Mouse (Mus musculus) layer of hippocampus, adult 9-11 months (tissue): ENCODE measurements around the gene Eya2.
"Not testable (repeated sequence)": the region's sequence is repeated elsewhere in the genome, so short reads cannot be mapped to it uniquely, and the experiment has no call there.

Source experiments
- DNase-seq: peaks from one replicate; pipeline ENCODE4 v3.0.0; 2022

Eya2 gene

DNA sequence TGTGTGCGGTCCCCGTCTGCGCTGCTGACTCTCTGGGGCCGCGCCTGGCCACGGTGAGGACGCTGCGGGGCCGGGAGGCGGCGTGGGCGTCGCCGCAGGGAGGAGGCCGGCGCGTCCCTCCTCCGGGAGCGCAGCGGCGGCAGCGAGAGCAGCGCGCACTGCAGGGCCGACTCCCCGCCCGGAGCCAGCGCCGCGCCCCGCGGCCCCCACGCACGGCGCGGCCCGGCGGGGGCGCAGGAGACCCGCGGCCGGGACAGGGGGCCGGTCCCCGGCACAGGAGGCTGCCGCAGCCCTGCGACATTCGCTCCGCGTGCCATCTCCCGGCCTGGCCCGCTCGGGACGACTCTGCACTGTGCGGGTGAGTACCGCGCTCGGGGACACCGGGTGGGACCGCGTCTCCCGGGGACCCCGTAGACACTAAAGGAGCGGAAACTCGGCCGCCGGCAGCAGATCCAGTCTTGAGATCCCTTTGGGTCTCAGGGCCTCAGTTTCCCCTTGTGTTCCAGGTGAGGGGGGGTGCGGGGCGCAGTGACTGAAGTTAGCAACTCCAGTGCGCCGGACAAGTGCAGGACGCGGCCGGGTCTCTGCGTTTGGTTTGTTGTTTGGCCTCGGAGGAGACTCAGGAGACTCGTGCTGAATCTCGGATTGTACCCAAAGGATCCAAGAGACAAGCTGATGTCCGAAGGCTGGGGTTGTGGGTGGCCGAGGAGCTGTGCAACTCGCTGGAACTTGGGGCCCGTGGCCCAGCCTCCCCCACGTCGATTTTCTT lies at the start of gene Eya2:
TSS of gene Eya2 (plus strand) at position 126 of the 769 bp plus-strand sequence.
- no peak for DNase-seq

DNA sequence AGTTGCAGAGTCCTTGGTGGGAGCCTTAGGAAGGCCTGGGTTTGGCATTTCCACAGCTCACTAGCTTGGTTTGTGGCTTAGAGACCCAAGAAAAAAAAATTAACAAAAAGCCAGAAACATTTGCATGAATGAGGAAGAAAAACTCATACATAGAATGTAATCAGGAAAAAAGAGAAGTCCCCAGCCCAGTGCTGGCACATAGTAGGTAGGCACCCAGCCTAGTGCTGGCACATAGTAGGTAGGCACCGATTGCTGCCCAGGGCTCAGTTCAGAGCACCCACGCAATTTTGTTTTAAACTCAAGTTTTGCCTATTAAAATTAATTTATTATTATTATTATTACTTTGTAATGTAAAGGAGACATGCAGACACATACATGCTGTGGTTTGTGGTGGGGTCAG lies 49.1 kb upstream of the Eya2 start:
- no peak for DNase-seq

DNA sequence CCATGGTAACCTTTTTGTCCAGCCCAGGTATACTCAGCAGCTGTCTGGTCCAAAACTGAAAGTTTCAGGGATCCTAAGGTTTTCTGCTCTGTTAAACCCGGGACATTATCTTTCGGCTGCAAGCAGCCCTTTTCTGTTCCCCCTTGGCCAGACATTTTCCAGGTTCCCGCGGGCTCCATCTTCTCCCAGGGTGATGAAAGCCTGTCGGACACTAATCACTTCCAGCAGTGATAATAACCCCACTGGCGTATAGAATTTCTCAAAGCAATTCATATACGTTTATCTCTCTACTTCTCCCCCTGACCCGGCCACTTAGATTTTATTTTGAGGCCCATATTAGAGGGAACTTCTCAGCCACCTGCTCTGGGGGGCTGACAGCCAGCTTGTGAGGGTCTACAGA lies 48.5 kb upstream of the Eya2 start:
- DNase-seq = no peak

DNA sequence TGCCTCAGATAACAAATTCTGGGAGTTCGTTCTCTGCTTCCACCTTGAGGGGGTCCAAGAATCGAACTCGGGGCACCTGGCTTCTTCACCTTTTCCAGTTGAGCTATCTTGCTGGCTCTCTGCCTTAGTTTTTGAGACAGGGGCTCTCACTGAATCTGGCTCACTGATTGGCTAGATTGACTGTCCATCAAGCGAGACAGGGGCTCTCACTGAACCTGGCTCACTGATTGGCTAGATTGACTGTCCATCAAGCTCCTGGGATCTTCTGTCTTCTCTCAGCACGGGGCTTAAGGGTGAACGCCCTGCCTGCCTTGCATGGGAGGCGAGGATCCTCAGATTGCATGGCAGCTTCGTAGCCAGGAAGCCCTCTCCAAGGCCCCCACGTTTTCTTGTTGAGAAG lies 47.4 kb upstream of the Eya2 start:
- peak; percentile 31 for DNase-seq

DNA sequence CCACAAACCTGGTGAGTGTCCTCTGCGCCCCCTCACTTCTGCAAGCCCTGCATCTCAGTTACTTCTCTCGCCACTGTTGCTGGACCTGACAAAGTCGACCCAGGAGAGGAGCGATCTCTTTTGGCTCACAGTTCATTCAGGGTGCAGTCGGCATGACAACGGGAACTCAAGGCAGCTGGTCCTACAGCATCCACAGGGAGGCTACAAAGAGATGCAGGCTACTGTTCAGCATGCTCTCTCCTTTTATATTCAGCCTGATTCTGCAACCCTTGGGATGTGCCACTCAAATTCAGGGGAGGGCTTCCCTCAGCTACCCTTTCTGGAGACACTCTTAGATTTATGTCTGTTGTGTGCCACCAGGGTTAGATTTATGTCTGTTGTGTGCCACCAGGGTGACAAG lies 46.2 kb upstream of the Eya2 start:
- no peak for DNase-seq

DNA sequence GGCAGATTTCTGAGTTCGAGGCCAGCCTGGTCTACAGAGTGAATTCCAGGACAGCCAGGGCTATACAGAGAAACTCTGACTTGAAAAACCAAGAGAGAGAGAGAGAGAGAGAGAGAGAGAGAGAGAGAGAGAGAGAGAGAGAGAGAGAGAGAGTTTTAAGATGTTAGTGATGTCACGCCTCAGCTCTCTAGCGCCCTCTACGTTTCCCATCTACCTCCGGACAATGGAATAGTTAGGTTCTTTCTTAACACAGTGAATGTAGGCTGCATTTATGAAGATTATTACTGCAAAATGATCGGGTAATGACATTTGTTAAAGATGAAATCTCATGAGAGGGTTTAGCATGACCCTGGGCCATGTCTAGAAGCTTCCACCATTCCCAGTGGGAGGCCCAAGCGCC lies 44.4 kb upstream of the Eya2 start:
- not testable (repeated sequence) for DNase-seq

DNA sequence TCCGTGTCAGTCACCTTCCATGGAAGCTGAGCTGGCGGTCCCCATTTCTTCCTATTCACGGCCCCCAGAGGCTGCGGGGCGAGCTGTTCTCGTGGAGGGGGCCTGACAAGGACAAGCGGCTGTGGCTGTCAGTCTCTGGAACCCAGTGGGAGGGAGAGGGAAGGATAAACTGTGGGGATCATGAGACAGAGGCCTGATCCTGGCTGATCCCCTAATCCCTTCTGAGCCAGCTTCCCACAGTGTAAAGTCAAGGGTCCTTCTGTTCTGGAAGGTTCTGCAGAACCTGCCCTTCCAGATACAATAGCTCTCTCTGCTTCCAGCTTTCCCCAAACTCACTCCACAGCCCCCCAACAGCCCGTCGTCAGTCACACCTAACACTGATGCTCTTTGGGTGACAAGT lies 40.8 kb upstream of the Eya2 start:
- DNase-seq = no peak

DNA sequence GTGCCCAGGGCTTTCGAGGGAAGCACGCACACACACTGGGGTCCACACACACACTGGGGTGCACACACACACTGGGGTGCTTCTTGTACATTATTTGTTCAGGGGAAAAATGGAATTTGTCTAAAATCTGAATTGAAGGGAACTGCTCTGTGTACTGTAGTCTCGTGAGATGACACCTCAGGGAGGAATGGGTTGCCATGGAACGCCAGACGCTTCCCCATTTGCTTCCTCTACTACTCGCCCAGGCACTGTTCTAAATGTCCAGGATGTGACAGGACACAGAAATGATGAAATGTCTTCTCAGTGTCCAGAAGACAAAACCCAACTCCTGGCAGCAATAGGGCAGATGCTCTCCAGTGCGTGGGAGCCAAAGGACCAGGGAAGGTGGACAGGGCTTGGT lies 37.6 kb upstream of the Eya2 start:
- DNase-seq = no peak

DNA sequence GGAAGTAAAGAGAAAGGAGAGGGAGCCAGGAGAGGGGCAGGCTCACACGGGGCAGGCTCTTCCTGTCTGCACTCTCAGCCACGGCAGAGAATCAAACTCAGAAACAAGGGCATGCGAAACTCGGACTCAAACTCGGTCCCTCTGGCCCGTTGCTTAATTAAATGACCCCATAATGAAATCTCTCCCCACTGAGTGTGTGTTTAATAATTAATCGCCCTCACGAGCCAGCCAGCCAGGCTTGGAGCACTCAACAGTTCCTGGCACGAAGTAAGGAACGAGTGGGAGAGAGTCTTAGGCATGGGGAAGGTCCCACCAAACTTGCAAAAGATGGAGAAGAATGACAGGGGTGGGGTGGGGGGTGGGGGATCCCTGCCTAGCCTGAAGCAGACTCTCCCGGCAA lies 35.9 kb upstream of the Eya2 start:
- no peak for DNase-seq

DNA sequence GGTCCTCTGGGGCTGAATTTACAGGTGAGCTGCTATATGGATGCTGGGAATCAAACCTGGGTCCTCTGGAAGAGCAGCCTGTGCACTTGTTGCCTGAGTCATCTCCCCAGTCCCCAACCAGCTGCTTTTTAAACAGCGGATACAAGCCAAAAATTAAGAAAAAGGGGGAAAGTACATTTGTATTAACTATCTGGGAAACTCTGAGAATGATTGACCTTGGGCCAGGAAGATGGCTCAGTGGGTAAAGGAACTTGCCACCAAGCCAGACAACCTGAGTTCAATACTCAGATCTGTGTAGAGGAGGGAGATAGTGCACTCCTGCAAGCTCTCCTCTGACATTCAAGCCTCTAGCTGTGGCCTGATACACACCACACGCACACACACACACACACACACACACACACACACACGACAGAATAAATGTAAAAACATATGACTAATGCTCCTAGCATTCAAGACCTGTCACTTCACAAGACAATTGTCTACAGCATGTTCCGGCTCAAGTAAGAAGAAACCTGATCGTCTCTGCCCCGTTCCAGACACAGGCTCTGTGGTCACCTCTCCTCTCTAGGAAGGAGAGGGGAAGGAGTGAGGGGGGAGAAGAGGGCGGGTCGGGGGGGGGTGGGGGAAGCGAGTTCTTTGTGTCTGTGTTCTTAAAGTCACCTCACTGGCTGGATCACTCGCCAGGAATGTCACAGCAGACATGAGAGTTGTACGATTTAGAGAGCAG lies 35.2 kb upstream of the Eya2 start:
- DNase-seq = no peak

DNA sequence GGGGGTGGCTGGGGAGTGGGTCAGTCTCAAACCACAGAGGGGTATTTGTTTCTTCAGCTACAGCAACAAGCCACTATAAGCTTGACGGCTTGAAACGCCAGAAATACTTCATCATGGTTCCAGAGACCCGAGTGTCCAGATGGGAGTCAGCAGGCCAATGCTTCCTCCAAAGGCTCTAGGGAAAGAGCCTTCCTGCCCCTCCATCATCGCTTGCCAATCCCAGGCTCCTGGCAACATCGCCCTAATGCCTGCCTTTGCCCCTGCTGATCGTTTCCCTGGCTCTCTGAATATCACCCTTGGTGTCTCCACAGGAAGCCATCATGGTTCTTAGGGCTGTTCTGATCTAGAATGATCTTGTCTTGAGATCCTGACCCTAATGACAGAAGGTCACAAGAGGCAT lies 33.0 kb upstream of the Eya2 start:
- no peak for DNase-seq

DNA sequence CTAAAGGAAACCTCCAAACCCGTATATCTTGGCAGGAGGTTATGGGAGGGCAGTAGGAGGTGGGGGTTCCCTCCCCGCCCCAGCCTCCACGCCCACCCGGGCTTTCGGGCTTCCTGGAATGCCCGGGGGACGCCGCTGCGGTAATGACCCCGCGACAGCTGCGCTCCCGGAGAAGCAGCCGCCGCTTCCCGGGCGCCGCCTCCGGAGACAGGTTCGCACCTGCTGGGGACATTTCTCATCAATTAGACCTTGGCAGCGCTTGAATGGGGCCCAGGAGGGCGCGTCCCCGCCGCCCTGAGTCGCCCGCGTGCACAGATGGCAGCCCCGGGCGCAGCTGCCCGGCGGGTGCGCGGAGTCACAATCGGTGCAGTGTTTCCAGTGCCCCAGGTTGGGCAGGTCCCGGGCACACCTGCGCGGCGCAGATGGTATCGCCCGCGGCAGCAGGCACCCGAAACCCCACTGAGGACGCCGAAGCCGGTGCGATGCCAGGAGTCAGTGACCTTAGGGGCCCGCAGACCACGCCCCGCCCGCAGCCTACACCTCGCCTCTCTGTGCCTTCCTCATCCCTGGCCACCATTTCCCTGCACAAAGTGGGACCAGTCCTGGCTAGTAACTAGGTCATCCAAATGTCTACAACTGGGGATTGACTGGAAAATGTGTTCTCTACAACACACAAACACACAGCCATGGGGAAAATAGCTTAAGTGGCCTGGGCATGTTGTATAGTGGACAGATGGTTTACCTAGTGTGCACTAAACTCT lies 31.4 kb upstream of the Eya2 start:
- no peak for DNase-seq

DNA sequence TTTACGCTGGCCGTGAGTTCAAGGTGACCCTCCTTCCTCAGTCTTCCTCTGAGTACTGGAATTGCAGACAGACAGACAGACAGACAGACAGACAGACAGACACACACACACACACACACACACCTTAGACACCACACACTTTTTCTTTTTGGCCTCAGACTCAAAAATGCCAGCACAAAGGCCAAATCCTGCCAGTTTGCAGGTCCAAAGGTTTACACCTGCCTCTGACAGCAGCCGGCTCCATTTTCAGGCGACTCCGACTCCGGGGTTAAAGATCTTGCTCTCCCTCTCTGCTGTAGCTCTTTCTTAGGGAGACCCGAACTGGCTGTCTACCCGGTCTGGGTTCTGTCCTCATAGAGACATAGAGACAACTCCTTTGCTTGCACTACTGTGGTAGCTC lies 30.7 kb upstream of the Eya2 start:
- DNase-seq = no peak

DNA sequence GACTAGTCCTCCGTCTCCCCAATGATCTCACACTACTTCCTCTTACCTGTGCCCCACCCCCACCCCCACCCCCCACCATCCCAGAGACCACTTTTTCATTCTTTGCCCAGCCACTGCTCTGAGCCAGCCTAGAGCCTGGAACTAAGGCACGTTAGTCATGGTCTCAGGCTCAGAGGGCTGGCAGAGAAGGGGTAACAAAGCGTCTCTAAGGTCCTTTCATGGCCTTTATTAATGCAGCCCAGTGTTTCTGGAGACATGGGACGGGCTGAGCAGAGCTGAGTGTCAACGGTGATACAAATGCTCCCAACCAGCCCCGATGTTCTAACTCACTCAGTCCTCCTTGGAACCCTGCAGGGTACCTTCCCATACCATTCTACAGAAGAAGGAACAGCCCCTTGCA lies 30.2 kb upstream of the Eya2 start:
- DNase-seq = no peak

DNA sequence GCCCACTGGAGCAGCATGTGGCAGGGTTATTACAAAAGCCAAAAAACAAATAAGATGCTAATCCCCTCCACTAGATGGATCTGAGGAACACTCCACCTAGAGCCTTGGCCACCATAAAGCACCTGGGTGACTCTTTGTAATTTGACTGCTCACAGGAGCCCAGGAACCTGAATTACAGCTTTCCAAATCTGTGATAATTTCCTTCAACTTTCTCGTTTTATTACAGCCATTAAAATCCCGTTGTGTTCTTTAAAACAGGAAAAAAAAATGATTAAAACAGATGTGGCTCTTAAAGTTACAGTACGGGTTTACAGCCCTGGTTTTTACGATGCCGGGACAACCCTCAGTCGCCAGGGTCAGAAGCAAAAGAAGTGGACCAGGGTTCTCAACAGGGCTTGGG lies 27.9 kb upstream of the Eya2 start:
- no peak for DNase-seq

DNA sequence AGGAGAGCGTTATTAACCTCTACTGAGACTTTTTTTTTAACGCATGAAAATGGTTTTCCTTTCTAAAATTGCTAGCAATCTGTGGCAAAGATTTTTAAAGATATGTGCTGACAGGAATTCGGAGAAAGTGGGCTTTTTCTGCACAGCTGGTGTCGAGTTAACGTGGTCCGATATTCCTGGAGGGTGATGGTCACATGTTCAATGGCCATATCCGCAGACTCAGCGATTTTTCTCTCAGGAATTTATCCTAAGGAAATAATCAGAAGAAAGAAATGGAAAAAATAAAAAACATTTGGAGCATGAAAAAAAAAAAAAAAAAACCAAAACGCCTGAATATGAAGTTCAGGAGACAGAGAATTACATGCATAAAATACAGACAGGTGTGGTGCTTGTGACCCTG lies 27.0 kb upstream of the Eya2 start:
- no peak for DNase-seq

DNA sequence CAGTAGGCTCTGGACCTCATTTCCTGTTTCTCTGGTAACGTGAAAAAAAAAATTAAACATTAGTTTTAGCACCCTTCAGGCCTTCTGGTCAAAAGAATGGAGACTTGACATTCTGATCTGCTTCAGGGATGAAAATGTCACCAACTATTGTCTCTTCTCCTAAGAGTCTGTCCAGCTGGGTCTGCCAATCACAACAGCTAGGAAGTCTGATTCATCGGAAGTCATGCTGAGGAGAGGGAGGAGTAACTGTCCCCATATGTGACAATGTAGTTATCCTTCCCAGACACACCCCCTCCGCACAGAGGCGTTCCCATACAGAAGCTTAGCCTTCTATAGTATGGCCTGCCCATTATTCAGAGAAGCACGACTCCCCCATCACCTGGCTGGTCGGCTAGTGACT lies 25.9 kb upstream of the Eya2 start:
- no peak for DNase-seq

DNA sequence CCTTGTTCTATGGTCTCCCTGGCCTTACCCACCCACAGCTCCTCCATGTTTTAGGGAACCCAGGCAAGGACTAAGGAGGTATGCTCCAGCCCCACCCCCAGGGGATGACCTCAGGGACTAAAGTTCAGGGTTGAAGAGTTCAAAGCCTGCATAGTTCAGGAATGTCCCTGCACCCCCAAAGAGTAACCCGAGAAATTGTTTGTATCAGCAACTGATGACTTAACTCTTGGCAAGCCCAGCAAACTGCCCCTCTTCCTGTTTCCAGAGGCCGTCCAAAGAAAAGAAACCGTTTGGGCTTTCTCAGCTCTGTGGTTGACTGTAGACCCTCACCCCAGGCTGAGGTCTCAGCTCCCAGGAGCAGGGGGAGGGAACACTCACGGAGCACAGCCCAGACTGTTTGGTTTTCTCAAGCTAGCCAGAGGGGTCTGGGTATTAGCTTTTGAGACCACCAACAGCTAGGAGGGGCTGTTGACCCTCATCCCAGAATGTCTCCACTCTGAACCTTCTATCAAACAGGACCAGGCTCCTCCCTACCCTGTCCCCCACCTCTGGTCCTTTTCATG lies 23.5 kb upstream of the Eya2 start:
- DNase-seq = no peak

DNA sequence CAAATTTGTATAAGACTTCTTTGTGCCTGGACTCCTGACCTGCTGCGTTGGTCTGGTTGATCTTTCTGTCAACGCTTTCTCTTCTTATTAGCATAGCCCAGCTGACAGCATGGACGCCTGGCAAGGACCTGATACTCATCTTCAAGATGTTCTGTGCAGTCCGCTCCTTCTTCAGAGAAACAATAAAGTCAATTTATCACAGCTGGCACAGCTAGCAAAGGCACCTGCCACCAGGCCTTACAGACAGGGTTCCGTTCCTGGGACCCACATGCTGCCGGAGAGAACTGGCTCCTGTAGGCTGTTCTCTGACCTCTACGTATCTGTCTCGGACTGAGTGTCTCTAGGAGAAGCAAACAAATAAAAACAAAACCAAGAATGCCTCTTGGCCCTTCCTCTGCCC lies 11.8 kb upstream of the Eya2 start:
- no peak for DNase-seq

DNA sequence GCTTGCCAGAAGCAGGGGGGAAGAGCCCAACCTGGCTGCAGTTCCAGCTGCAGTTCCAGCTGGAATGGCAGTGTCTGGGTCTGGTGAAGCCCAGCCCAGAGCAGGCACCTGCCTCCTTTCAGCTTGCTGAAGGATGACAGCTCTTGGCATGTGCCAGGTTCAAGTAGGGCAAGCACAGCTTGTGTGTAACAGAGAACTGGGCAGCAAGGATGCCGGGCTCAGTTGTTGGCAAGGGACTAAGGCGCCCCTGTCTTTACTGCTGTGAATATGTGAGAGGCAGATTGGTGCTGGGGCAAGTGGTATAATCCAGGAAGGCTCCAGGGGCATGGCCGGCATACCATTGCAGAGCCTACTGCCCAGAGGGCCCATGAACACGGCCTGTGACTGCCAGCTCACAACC lies 11.3 kb upstream of the Eya2 start:
- DNase-seq = no peak

DNA sequence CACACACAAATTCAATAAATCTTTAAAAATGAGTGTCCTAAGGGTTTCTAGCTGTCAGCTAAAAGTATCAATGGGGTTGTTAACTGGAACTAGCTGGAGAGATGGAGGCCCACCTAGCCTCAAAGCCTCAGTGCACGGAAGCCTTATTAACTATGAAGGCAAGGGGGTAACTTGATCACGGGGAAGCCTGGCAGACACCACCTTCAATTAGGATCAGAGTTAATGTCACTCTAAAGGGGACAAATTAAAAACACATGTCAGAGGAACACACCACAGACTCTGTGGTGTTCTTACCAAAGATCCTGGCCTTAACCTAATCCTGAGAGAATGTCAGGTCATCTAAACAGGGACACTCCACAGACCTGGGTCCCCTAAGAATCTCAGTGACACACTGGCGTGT lies 10.3 kb upstream of the Eya2 start:
- no peak for DNase-seq

DNA sequence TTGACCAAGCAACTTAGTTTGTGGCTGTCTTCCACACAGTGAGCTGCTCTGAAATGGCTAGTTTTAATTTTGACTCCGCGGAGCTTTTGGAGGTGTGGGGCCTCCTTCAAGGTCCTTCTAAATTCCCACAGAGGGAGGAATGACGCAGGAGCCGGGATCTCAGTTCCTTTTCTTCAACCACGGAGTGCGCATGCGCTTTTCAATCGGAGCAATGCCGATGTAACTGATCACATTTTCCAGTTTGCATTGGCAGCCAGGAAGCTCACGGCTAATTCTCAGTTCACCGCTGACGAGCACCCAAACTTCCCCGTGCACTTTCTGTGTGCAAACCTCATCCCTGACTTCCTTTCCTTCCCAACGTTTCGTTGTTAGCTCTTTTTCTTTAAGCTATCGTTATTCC lies 4.1 kb upstream of the Eya2 start:
- DNase-seq = no peak

DNA sequence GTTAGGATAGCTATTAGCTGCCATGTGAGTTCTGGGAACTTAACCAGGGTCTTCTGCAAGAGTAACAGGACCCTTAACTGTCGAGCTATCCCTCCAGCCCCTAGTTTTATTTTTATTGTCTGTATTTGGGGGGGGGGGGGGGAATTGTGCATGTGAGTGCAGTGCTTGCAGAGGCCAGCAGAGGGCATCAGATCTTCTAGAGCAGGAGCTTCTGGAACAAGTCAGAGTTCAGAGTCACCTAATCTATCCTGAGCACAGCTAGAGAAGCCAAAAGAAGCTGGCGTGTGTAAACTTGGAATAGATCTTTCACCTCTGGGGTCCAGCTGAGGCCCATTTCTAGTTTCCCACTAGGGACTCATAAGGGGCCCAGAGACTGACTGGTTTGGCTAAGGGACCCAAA lies 1.1 kb upstream of the Eya2 start:
- DNase-seq = no peak

DNA sequence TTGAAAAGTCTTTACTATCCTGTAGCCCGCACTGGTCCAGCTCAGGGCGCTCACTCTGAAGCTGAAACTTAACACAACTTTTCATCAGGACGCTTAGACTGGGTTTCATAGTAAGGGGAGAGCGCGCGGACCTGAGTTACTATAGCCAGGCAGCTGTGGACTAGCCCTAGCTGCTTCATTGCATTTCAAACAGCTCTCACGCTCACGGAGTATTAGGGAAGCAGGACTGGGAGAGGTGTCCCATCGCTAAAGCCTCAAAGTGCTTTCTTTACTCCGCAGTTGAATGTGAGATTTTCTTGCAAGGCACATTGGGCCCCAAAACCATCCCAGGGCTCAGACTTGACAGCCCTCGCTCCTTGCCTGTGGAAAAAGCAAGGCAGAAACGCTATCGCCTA lies 841 bp downstream of the Eya2 start:
- no peak for DNase-seq
